Mouse (Mus musculus) neural tube, embryonic 13.5 days (tissue): ENCODE data around the gene Ipp. TPM values are rescaled to one million over a fixed set of nuclear protein-coding genes. Genes with fewer than 3 reads are reported as not detected.

ENCODE experiments used
- polyA plus RNA-seq: library from polyadenylated mRNA; unstranded; fragments of >200 nt; fragmentation: Nextera tagmentation; extraction: Ambion mirVana; gene quantifications from 2 replicates; pipeline ENCODE4 v1.2.1, GENCODE M21; 2015

Ipp gene
- polyA plus RNA-seq, 1 experiment from 2014 or later: 9.9 TPM

Other genes with a start within 250 kb of the Ipp start
- gene Mast2, start 43.4 kb upstream of the Ipp start, polyA plus RNA-seq: 26.5 and 32.4 TPM in 2 replicates
- gene Tmem69, start 48.4 kb downstream of the Ipp start, polyA plus RNA-seq: 32.2 and 37.7 TPM in 2 replicates
- gene Gpbp1l1, start 50.1 kb downstream of the Ipp start, polyA plus RNA-seq: 17.4 and 18.8 TPM in 2 replicates
- gene Ccdc17, start 89.1 kb downstream of the Ipp start, polyA plus RNA-seq: 4.3 and 4.7 TPM in 2 replicates
- 89.8 and 96.9 TPM in 2 replicates for gene Nasp, start 120.4 kb downstream of the Ipp start, polyA plus RNA-seq
- gene Akr1a1, start 144.1 kb downstream of the Ipp start, polyA plus RNA-seq: 689 and 718 TPM in 2 replicates
- gene Prdx1, start 178.0 kb downstream of the Ipp start, polyA plus RNA-seq: 505 and 512 TPM in 2 replicates
- gene Mmachc, start 200.9 kb downstream of the Ipp start, polyA plus RNA-seq: 24.7 and 26.3 TPM in 2 replicates
- gene Ccdc163, start 201.0 kb downstream of the Ipp start, polyA plus RNA-seq: 12.0 TPM in 2 replicates
- gene Tesk2, start 213.4 kb downstream of the Ipp start, polyA plus RNA-seq: 3.0 and 4.0 TPM in 2 replicates